Mouse (Mus musculus): ENCODE measurements around the gene Sirt4.

DNA sequence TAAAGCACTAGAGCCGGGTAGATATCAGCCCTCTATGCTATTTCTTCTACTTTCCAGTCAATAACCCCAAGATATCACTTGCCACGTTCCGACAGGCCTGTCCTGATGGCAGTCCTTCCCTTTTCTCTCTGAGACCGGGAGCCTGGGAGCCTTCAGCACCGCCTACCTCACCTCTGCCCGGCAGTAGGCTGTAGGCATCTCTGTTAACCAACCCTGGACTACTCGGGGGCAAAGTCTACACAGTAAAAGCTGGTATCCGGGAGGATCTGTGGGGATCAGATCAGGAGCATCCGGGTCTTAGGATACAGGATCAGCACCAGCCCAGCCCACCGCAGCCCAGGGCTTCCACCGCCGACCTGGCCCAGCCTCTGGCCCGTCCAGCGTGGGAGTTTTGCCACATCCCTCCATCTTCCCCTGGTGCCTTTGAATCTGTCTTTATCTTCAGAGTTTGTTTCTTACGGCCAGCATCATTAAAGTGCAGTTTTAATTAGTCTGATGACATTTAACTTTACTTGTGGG, 38.5 kb upstream of the Sirt4 start:
- TF ChIP-seq CTCF (IDR thresholded peaks at IDR 0.05; ENCODE audit: control insufficient read depth, insufficient read depth, low read length) (no peak), POLR2A (IDR thresholded peaks at IDR 0.05; ENCODE audit: borderline replicate concordance, control insufficient read depth, low read depth, low read length) (no peak)
